Mouse (Mus musculus): ENCODE measurements around the gene Hist2h2aa1. TPM values are rescaled to one million over a fixed set of nuclear protein-coding genes. Genes with fewer than 3 reads are reported as not detected.
"Not testable (repeated sequence)": the region's sequence is repeated elsewhere in the genome, so short reads cannot be mapped to it uniquely, and the experiment has no call there.

Hist2h2aa1 gene
- total RNA-seq, 2 experiments from 2014 or later: 19.2 TPM; not detected in 1

- intact Hi-C loops (cut with DNase I): no loop called here
- DNase-seq (ENCODE audit: extremely low spot score in 1 of 2, low spot score in 2 of 2): no peak
- TF ChIP-seq CTCF (IDR thresholded peaks at IDR 0.05): no peak
- Histone ChIP-seq H3K4me3 (no peak overlapping the region), H3K27ac (no peak overlapping the region)
Measured at GRCm38 (mm10) chr3:96230910-96231757, 14.2 kb upstream of the Hist2h2aa1 start.

GRCm38 (mm10) chr3:96231758-96232120 lies 13.6 kb upstream of the Hist2h2aa1 start:
- Histone ChIP-seq H3K27ac (no peak overlapping the region), H3K4me3 (no peak overlapping the region)
- no peak for DNase-seq (ENCODE audit: extremely low spot score in 1 of 2, low spot score in 2 of 2)
- intact Hi-C loops (cut with DNase I): no loop called here
- no peak for TF ChIP-seq CTCF (IDR thresholded peaks at IDR 0.05)

GRCm38 (mm10) chr3:96234914-96235313 lies 10.4 kb upstream of the Hist2h2aa1 start:
- no peak overlapping the region for H3K27ac ChIP-seq

GRCm38 (mm10) chr3:96235836-96236235 lies 9.5 kb upstream of the Hist2h2aa1 start:
- TF ChIP-seq CTCF (IDR thresholded peaks at IDR 0.05): no peak
- no peak overlapping the region for H3K27ac ChIP-seq
- no peak overlapping the region for H3K4me3 ChIP-seq
- no peak for DNase-seq (ENCODE audit: extremely low spot score in 1 of 2, low spot score in 2 of 2)
- intact Hi-C loops (cut with DNase I): loop anchor here (2.0 kb wide), 1 partner anchor 13 kb away; no protein-coding TSS in a partner anchor

More at GRCm38 (mm10) chr3:96234914-96235313, 10.4 kb upstream of the Hist2h2aa1 start:
- no peak overlapping the region for H3K4me3 ChIP-seq
- DNase-seq (ENCODE audit: extremely low spot score in 1 of 2, low spot score in 2 of 2): no peak
- intact Hi-C loops (cut with DNase I): no loop called here
- TF ChIP-seq CTCF (IDR thresholded peaks at IDR 0.05): no peak; the same call in 1 of the 2 replicates

GRCm38 (mm10) chr3:96236834-96237334 lies 8.4 kb upstream of the Hist2h2aa1 start:
- TF ChIP-seq CTCF (IDR thresholded peaks at IDR 0.05): no peak
- no peak overlapping the region for H3K27ac ChIP-seq
- no peak for DNase-seq (ENCODE audit: extremely low spot score in 1 of 2, low spot score in 2 of 2)
- intact Hi-C loops (cut with DNase I): loop anchor here (2.0 kb wide), 1 partner anchor 14 kb away; no protein-coding TSS in a partner anchor
- H3K4me3 ChIP-seq: no peak overlapping the region

- no peak for DNase-seq (ENCODE audit: extremely low spot score in 1 of 2, low spot score in 2 of 2)
- H3K4me3 ChIP-seq: no peak overlapping the region
- no peak overlapping the region for H3K27ac ChIP-seq
- no peak for TF ChIP-seq CTCF (IDR thresholded peaks at IDR 0.05)
- intact Hi-C loops (cut with DNase I): loop anchor here (2.0 kb wide), 1 partner anchor 15 kb away; no protein-coding TSS in a partner anchor
Measured at GRCm38 (mm10) chr3:96237335-96237903, 7.9 kb upstream of the Hist2h2aa1 start.

GRCm38 (mm10) chr3:96237904-96238511 lies 7.3 kb upstream of the Hist2h2aa1 start:
- no peak overlapping the region for H3K27ac ChIP-seq
- intact Hi-C loops (cut with DNase I): loop anchor here (2.0 kb wide), 1 partner anchor 15 kb away; no protein-coding TSS in a partner anchor
- DNase-seq (ENCODE audit: extremely low spot score in 1 of 2, low spot score in 2 of 2): no peak
- H3K4me3 ChIP-seq: no peak overlapping the region
- TF ChIP-seq CTCF (IDR thresholded peaks at IDR 0.05): no peak

GRCm38 (mm10) chr3:96238954-96239793 lies 6.1 kb upstream of the Hist2h2aa1 start, which contains the start of gene Hist2h3c2:
Hist2h3c2 (minus strand) TSS chr3:96239127.
- DNase-seq (ENCODE audit: extremely low spot score in 1 of 2, low spot score in 2 of 2): peak in 1 of 2 experiments; percentile 38
- H3K27ac ChIP-seq: peak within 1 kb of the TSS; percentile 82
- H3K4me3 ChIP-seq: peak within 1 kb of the TSS; percentile 51
- intact Hi-C loops (cut with DNase I): not testable (repeated sequence)

- H3K4me3 ChIP-seq: peak within 1 kb of the TSS; percentile 51
- peak; percentile 95 to 97 for DNase-seq (ENCODE audit: extremely low spot score in 1 of 2, low spot score in 2 of 2)
- intact Hi-C loops (cut with DNase I): loop anchor here (1.0 kb wide), 1 partner anchor 23 kb away; the partner anchor contains the start of gene Hist2h4
- peak within 1 kb of the TSS; percentile 94 for H3K27ac ChIP-seq
Measured at GRCm38 (mm10) chr3:96239949-96240798, 5.1 kb upstream of the Hist2h2aa1 start, which contains the start of gene Hist2h2aa2. Hist2h2aa2 (minus strand) TSS chr3:96240276.

- peak overlapping the region; percentile 28 for H3K4me3 ChIP-seq
- H3K27ac ChIP-seq: peak overlapping the region; percentile 94
- intact Hi-C loops (cut with DNase I): loop anchor here (1.0 kb wide), 1 partner anchor 23 kb away; the partner anchor contains the start of gene Hist2h4
- DNase-seq (ENCODE audit: extremely low spot score in 1 of 2, low spot score in 2 of 2): no peak
- TF ChIP-seq CTCF (IDR thresholded peaks at IDR 0.05): no peak
Measured at GRCm38 (mm10) chr3:96240799-96241197, 4.5 kb upstream of the Hist2h2aa1 start.

All from left cerebral cortex, adult 2 months (tissue).